Mouse (Mus musculus): Measurements from ENCODE around the gene Pramef17.
"Not testable (repeated sequence)": the region's sequence is repeated elsewhere in the genome, so short reads cannot be mapped to it uniquely, and the experiment has no call there.

Gene Pramef17

DNA sequence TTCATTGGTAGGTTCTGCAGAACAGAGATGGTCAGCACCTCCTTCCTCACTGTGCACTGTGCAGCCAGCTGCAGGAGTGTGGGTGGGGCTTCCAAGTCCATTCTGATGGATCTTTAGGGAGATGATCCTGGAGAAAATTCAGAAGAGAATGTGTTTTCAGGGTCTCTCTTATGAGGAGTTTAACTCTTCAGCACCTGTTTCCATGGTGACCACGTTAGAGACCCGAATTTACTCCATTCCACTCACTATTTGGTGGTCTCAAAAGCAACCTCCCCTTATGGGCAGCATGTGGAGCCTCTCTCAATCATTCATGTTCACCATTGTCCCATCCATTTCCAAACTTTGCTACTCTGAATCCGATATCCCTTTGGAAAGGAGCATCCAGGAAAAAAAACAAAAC lies at the start of gene Pramef17:
Pramef17 (minus strand) TSS at position 101 of the 400 bp plus-strand sequence.
- DNase-seq: not testable (repeated sequence)

DNA sequence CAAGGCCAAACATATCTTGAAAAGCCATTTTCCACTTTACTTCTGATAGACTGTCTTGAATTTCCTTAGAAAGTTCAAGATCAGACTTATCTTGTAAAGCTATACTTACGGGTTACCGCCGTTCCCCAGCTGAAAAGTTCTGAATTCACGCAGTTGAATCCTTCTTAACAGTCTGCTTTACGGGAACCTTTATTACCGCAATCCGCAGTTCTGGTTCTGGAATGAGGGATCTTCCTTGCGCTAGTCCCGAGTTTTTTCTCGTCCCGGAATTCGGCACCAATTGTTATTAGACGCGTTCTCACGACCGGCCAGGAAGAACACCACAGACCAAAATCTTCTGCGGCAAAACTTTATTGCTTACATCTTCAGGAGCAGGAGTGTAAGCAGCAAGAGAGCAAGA lies 6.0 kb downstream of the Pramef17 start:
- peak; percentile 48 for DNase-seq

DNA sequence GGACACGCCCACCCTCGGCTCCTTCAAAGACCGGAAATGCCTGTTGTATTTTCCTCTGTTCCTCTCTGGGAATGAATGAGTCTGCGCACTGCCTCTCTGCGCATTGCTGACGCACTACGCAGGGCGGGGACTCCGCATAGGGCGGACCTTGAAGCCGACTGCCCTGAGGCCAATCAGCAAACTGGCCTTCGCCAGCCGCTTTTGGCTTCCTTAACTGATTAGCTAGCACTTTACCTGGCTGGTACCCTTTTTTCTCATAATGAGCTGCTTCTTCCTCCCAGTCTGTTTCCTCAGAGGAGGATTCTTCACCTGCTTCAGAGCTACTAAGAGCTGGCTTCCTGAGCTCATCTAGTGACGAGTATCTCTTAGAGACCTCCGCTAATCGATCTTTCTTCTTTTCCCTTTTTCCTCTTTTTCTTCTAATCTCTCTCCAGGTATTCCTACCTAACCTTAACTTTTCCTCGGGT lies 6.7 kb downstream of the Pramef17 start:
- DNase-seq: peak; percentile 26

DNA sequence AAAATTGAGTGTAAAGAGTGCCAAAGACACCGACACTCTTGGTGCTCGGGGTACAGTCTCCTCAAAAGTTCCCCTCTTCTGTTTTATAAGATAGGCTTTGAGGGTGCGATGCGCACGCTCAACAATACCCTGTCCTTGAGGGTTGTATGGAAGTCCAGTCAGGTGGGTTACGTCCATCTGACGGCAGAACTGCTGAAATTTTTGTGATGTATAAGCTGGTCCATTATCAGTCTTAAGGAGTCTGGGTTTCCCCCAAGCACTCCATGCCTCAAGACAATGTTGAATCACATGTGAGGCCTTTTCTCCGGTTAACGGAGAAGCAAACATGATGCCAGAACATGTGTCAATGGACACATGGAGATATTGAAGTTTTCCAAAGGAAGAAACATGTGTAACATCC lies 8.4 kb downstream of the Pramef17 start:
- DNase-seq: peak; percentile 18

DNA sequence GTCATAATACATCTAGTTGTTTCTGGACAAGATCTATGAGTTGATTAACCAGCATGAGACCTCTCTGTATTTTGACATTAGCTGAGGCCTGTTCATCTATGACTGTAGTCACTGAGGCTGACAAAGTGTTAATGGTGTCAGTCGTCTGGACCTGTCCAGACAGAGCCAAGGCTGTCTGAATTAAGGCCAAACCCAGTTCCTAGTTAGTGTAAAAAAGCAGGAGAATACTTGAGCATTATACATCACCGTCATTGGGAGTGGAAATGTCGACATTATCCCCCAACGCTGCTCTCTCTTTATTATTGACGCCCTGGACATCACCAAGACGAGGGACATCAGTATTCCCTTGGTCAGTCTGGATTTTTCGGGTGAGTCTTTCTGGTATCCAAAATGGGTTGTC lies 9.0 kb downstream of the Pramef17 start:
- DNase-seq: peak; percentile 4

DNA sequence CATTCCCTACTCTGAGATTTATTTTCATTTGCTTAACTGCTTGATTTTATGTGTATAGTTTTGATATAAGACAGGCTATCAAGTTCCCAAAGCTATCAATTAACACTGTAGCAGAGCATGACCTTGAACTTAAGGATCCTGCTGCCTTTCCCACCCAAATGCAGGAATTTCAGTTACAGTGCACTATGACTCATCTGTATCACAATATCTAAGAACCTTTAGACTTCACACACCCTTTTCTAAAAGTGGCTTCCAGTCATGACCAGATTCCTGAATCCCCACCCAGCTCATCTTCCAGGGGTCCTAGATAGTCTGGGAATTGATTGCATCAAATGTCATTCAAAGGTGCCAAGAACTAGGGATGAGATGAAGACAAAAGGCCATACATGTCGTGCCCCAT lies 10.7 kb downstream of the Pramef17 start:
- not testable (repeated sequence) for DNase-seq

DNA sequence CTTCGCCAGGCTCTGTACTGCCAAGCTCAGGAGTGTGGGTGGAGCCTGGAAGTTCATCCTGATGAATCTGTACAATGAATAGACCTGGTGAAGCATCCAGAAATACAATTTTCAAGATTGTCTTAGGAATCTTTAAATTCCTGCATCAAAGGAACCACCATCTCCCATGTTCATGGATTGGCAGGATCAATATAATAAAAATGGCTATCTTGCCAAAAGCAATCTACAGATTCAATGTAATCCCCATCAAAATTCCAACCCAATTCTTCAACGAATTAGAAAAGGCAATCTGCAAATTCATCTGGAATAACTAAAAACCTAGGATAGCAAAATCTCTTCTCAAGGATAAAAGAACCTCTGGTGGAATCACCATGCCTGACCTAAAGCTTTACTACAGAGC lies 27.3 kb downstream of the Pramef17 start, which contains the start of gene Gm13101:
Gm13101 (minus strand) TSS at position 101 of the 400 bp plus-strand sequence.
- DNase-seq: not testable (repeated sequence)

DNA sequence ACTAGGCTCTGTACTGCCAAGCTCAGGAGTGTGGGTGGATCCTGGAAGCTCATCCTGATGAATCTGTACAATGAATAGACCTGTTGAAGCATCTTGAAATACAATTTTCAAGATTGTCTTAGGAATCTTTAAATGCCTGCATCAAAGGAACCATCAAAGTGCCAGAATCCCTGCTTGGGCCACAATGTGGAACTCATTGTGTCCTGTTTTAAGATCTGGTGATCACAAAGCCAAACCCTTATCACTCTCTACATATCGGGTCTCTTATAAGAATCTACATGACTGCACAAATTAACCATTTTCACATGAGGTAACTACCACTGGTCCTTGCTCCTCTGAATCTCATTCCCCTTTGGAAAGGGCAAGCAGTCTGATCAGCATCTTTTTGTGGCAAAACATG lies 43.3 kb downstream of the Pramef17 start, which contains the start of gene Pramef25:
Pramef25 (minus strand) TSS at position 101 of the 400 bp plus-strand sequence.
- DNase-seq: not testable (repeated sequence)

All from thymus, postnatal 14 days (tissue).